Mouse (Mus musculus): ENCODE data around the gene Ugt1a1.

- TF ChIP-seq CTCF (IDR thresholded peaks at IDR 0.05; ENCODE audit: control insufficient read depth, insufficient read depth, insufficient read length) (no peak), MYOD1 (IDR thresholded peaks at IDR 0.05; ENCODE audit: control insufficient read depth, insufficient read length, low read depth) (no peak)
Observed at GRCm38 (mm10) chr1:88212341-88213045, 734 bp downstream of the Ugt1a1 start.
